In genomic region chr5:102311570-102311969, GRCm38 (mm10) we compare ENCODE assay signal across 21 mouse cellular contexts.
DNase-seq lines count a peak whose midpoint lies in the region; ATAC-seq and TF ChIP-seq lines count a peak whose summit lies in the region.
"Had no signal": no experiment of that assay in that cellular context is flagged by ENCODE, and none has a peak within 500 bp of the region (broad histone marks: within the 10 kb centered on the region; RNA-seq: fewer than 3 reads in every experiment).

No protein-coding gene starts in this region.

- no peak overlapping the region for H3K4me3 ChIP-seq in intestine, embryonic 15.5 days (replicated peaks)
- no peak overlapping the region for H3K4me3 ChIP-seq in intestine, postnatal 0 days (ENCODE audit: low read depth, low read length)
- no peak overlapping the region for H3K4me3 ChIP-seq in intestine, embryonic 16.5 days (ENCODE audit: low read length)

- H3K27me3 ChIP-seq in intestine, embryonic 15.5 days (replicated peaks): no peaks in the 10 kb centered on the region
- peaks cover 16% of the 10 kb centered on the region; the same call in 1 of the 2 replicates for H3K27me3 ChIP-seq in intestine, postnatal 0 days (replicated peaks; ENCODE audit: control insufficient read depth, insufficient read depth, low read length)
- H3K27me3 ChIP-seq in intestine, embryonic 16.5 days (replicated peaks; ENCODE audit: control insufficient read depth, insufficient read depth, low read length): peaks cover 7% of the 10 kb centered on the region; the same call in 1 of the 2 replicates
- H3K27me3 ChIP-seq: CH12.LX had no signal

- peak; percentile 75 for ATAC-seq in intestine, embryonic 15.5 days
- ATAC-seq in intestine, postnatal 0 days: no peak
- peak; percentile 84 for ATAC-seq in intestine, embryonic 16.5 days
- ATAC-seq: activated CD4-positive, CD25-positive, alpha-beta regulatory T cell, adult 4 months; CD4-positive, CD25-positive, alpha-beta regulatory T cell, adult 4 months; Patski had no signal

- H3K9ac ChIP-seq in intestine, embryonic 15.5 days: no peak overlapping the region
- no peak overlapping the region for H3K9ac ChIP-seq in intestine, postnatal 0 days (ENCODE audit: low read depth, low read length)
- H3K9ac ChIP-seq in intestine, embryonic 16.5 days (ENCODE audit: low read depth, low read length): no peak overlapping the region

- no peak overlapping the region for H3K27ac ChIP-seq in intestine, embryonic 15.5 days
- no peak overlapping the region for H3K27ac ChIP-seq in intestine, postnatal 0 days (ENCODE audit: low read depth, low read length)
- H3K27ac ChIP-seq in intestine, embryonic 16.5 days (ENCODE audit: low read length): no peak overlapping the region

- no peaks in the 10 kb centered on the region for H3K9me3 ChIP-seq in intestine, embryonic 15.5 days
- no peaks in the 10 kb centered on the region for H3K9me3 ChIP-seq in intestine, postnatal 0 days (ENCODE audit: control insufficient read depth)
- no peaks in the 10 kb centered on the region for H3K9me3 ChIP-seq in intestine, embryonic 16.5 days (ENCODE audit: control insufficient read depth, low read length)

- intact Hi-C loops in left cerebral cortex, postnatal 14 days (cut with DNase I): no loop called here

- H3K4me1 ChIP-seq in intestine, embryonic 15.5 days (replicated peaks): no peaks in the 10 kb centered on the region
- no peaks in the 10 kb centered on the region for H3K4me1 ChIP-seq in intestine, postnatal 0 days (replicated peaks; ENCODE audit: control insufficient read depth, insufficient read depth, low read length)
- H3K4me1 ChIP-seq in intestine, embryonic 16.5 days (ENCODE audit: control insufficient read depth, insufficient read depth, low read length): no peaks in the 10 kb centered on the region

- DNase-seq in large intestine, adult 2 months (ENCODE audit: low read depth, low spot score): peak; percentile 25
- no peak for DNase-seq in left cerebral cortex, postnatal 14 days (ENCODE audit: low spot score in 2 of 2)
- no peak for DNase-seq in ovary, postnatal 36 days (ENCODE audit: low spot score)
- DNase-seq: adrenal gland, adult 2 months; adrenal gland, adult 8-10 months; adrenal gland, postnatal 10 days; adrenal gland, postnatal 14 days; adrenal gland, postnatal 25 days; adrenal gland, postnatal 36 days; B cell, adult 2 months; cerebellum, adult 11 months; cerebellum, adult 11-12 months; cerebellum, adult 18-20 months had no signal

- no peaks in the 10 kb centered on the region for H3K36me3 ChIP-seq in intestine, embryonic 15.5 days
- no peaks in the 10 kb centered on the region for H3K36me3 ChIP-seq in intestine, postnatal 0 days (ENCODE audit: control insufficient read depth, insufficient read depth)
- no peaks in the 10 kb centered on the region for H3K36me3 ChIP-seq in intestine, embryonic 16.5 days (ENCODE audit: control insufficient read depth, insufficient read depth, low read length)
- H3K36me3 ChIP-seq: G1E had no signal

- no peak overlapping the region for H3K4me2 ChIP-seq in intestine, embryonic 15.5 days (replicated peaks)
- no peak overlapping the region for H3K4me2 ChIP-seq in intestine, postnatal 0 days (replicated peaks; ENCODE audit: low read depth)
- no peak overlapping the region for H3K4me2 ChIP-seq in intestine, embryonic 16.5 days (ENCODE audit: low read depth, low read length)

- TF ChIP-seq CTCF in intestine, postnatal 0 days (IDR thresholded peaks at IDR 0.05; ENCODE audit: low read depth): no peak
